Mouse (Mus musculus) limb, embryonic 11.5 days (tissue): Measurements from ENCODE around the gene Ms4a4a. TPM values are rescaled to one million over a fixed set of nuclear protein-coding genes. Genes with fewer than 3 reads are reported as not detected.

ENCODE experiments used
- ATAC-seq: fragments of 200-750 bp; cut with Nextera tagmentation; 2 replicates; pipeline ENCODE4 v1.8.0; 2017; ENCODE audit warnings: low read depth; ENCODE audit not compliant: insufficient number of reproducible peaks, low FRiP score, low TSS enrichment
- DNase-seq: peaks from one replicate; pipeline ENCODE4 v3.0.0-alpha.2; 2015; ENCODE audit warnings: low spot score
- H3K27ac ChIP-seq: fragments of 300-500 bp; sonication (generic); replicated peaks from 2 replicates; pipeline ENCODE4 v1.5.1; 2014; ENCODE audit warnings: low read depth, mild to moderate bottlenecking, low read length
- H3K27me3 ChIP-seq: fragments of 300-500 bp; sonication (generic); 2 replicates; pipeline ENCODE4 v1.6.1; 2014; ENCODE audit warnings: mild to moderate bottlenecking, low read length, mixed read lengths; ENCODE audit not compliant: control insufficient read depth, insufficient read depth
- H3K36me3 ChIP-seq: fragments of 300-500 bp; sonication (generic); 2 replicates; pipeline ENCODE4 v1.6.1; 2014; ENCODE audit warnings: mild to moderate bottlenecking, low read length, moderate library complexity, mixed read lengths; ENCODE audit not compliant: control insufficient read depth, insufficient read depth
- H3K4me1 ChIP-seq: fragments of 300-500 bp; sonication (generic); 2 replicates; pipeline ENCODE4 v1.6.1; 2014; ENCODE audit warnings: low read length, mixed read lengths; ENCODE audit not compliant: control insufficient read depth, insufficient read depth
- H3K4me2 ChIP-seq: fragments of 300-500 bp; sonication (generic); 2 replicates; pipeline ENCODE4 v1.6.1; 2014; ENCODE audit warnings: low read depth, mild to moderate bottlenecking, moderate library complexity; ENCODE audit not compliant: severe bottlenecking
- H3K4me3 ChIP-seq: fragments of 300-500 bp; sonication (generic); 2 replicates; pipeline ENCODE4 v1.5.1; 2014; ENCODE audit warnings: low read depth, low read length
- H3K9ac ChIP-seq: fragments of 300-500 bp; sonication (generic); 2 replicates; pipeline ENCODE4 v1.6.1; 2014; ENCODE audit warnings: mild to moderate bottlenecking, low read length
- H3K9me3 ChIP-seq: fragments of 300-500 bp; sonication (generic); 2 replicates; pipeline ENCODE4 v1.6.1; 2016; ENCODE audit warnings: low read length; ENCODE audit not compliant: control insufficient read depth
- WGBS: fragments of 180-500 bp; shearing (Covaris S2); extraction: QIAGEN DNeasy Blood & Tissue Kit; methylation state at CpG from one replicate; pipeline ENCODE4 v1.1.7; 2014; 5-methylcytosine and 5-hydroxymethylcytosine counted together
- polyA plus RNA-seq: library from polyadenylated mRNA; unstranded; fragments of >200 nt; fragmentation: Nextera tagmentation; extraction: Ambion mirVana; gene quantifications from 2 replicates; pipeline ENCODE4 v1.2.1, GENCODE M21; 2014

Gene Ms4a4a
- polyA plus RNA-seq, 1 experiment from 2014 or later: 0.91 TPM

DNA sequence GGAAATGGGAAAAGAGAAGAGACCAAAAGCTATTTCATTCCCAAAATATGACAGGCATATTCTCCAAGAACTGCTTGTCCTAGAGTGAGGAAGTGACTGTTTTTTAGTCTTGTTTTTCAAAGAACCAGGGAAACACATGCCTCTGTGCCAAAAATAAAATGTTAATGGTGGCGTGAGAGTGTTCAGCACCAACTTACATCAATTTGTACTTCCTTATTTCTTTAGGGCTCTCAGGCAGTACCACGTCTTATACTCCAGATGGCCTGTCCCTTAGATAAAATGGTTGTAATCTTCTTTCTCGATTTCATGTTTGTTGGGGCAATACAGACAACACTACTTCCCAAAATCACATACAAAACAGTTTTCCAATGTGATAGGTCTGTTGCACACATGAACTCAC, 7.0 kb upstream of the Ms4a4a start:
- Histone ChIP-seq H3K4me1 (no peaks in the 10 kb centered on the region), H3K36me3 (no peaks in the 10 kb centered on the region), H3K27ac (no peak overlapping the region), H3K4me2 (no peak overlapping the region), H3K9ac (no peak overlapping the region), H3K27me3 (no peaks in the 10 kb centered on the region), H3K9me3 (no peaks in the 10 kb centered on the region), H3K4me3 (no peak overlapping the region)
- ATAC-seq: no peak
- 78% methylated on average over 3 of the region's 3 CpGs for WGBS
- DNase-seq: no peak

DNA sequence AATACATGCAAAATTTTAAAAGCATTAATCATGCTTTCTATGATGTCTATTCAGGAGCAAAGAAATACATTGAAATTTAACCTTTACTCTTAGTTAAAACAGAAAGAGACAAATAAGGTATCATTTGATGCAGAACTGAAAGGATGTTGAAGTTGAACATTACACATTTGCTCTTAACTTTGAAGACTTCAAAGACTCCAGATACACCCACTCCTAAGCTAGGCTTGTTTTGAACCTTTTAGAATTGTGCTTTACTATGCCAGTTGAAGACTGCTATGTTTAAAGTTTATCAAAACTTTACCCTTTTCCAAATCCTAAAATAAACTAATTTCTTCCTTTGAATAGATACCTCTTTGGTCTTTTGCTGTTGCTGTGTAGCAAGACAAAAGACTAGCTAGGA, 4.1 kb upstream of the Ms4a4a start:
- H3K27ac ChIP-seq: no peak overlapping the region
- H3K4me3 ChIP-seq: no peak overlapping the region
- H3K4me2 ChIP-seq: no peak overlapping the region
- H3K27me3 ChIP-seq: no peaks in the 10 kb centered on the region
- no peaks in the 10 kb centered on the region for H3K4me1 ChIP-seq
- no peak overlapping the region for H3K9ac ChIP-seq
- DNase-seq (no peak), ATAC-seq (no peak)
- no peaks in the 10 kb centered on the region for H3K9me3 ChIP-seq
- no peaks in the 10 kb centered on the region for H3K36me3 ChIP-seq

DNA sequence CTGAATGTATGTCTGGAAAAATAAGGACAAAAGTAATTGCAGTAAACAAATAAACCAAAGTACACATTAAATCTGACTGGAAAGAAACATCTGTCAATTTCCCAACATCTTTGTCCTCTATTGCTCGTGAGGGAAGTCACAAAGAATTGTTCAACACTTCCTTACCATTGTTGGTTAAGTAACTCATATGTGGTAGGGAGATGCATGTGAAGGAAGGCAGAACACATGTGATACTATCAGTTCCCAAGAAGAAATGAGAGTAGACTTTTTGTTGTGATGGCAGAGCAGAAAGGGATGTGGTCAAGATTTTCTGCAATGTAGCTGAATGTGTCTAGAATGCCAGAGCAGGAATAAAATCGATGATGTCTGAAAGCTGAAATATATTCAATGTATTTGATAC, 1.1 kb downstream of the Ms4a4a start:
- no peaks in the 10 kb centered on the region for H3K36me3 ChIP-seq
- DNase-seq (no peak), ATAC-seq (no peak)
- WGBS: 84% methylated on average over 2 of the region's 2 CpGs
- no peak overlapping the region for H3K4me3 ChIP-seq
- no peak overlapping the region for H3K9ac ChIP-seq
- no peaks in the 10 kb centered on the region for H3K4me1 ChIP-seq
- no peak overlapping the region for H3K27ac ChIP-seq
- H3K9me3 ChIP-seq: no peaks in the 10 kb centered on the region
- H3K4me2 ChIP-seq: no peak overlapping the region
- H3K27me3 ChIP-seq: no peaks in the 10 kb centered on the region

DNA sequence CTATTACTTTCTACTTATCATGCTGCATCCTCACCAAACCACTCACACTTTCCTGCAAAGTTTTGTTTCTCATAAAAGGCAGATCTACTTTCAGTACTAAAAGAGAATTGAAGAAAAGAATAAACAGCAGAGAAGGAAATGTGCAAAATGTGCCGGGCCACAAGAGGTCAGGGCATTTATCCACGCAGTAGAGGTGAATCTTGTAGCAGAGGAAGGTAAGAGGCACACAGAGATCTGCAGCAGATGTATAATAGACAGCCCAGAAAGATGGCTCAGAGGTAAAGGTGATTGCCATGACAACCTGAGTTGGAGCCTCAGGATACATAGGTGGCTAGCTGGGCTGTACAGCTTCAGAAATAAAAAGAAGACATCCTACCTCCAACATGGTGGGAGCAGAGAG, 11.8 kb downstream of the Ms4a4a start:
- no peaks in the 10 kb centered on the region for H3K9me3 ChIP-seq
- 89% methylated on average over 2 of the region's 2 CpGs for WGBS

DNA sequence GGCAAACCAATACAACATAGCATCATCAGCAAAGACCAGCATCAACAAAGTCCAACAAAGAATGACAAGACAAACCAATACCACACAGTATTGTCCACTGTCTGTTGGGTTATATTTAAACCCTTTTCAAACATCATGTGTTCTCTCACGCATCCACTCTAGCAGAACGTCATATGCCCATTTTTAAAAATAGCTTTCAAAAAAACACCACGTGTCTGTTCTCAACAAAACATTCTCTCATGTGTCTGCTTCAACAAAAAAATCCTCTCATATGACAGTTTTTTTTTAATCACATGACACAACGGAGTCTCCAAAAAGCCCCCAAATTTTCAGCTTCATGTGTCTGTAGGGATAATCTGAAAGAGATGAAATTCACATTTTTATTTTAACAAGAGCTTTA, 12.4 kb downstream of the Ms4a4a start:
- Histone ChIP-seq H3K4me1 (no peaks in the 10 kb centered on the region), H3K27ac (no peak overlapping the region), H3K36me3 (no peaks in the 10 kb centered on the region), H3K4me2 (no peak overlapping the region), H3K27me3 (no peaks in the 10 kb centered on the region), H3K9me3 (no peaks in the 10 kb centered on the region), H3K4me3 (no peak overlapping the region), H3K9ac (no peak overlapping the region)
- no peak for DNase-seq
- 85% methylated on average over 4 of the region's 4 CpGs for WGBS
- ATAC-seq: no peak

More for the DNA sequence above, 11.8 kb downstream of the Ms4a4a start:
- H3K4me1 ChIP-seq: no peaks in the 10 kb centered on the region
- no peak overlapping the region for H3K9ac ChIP-seq
- no peak overlapping the region for H3K4me2 ChIP-seq
- H3K27me3 ChIP-seq: no peaks in the 10 kb centered on the region
- DNase-seq (no peak), ATAC-seq (no peak)
- H3K4me3 ChIP-seq: no peak overlapping the region
- H3K36me3 ChIP-seq: no peaks in the 10 kb centered on the region
- H3K27ac ChIP-seq: no peak overlapping the region

DNA sequence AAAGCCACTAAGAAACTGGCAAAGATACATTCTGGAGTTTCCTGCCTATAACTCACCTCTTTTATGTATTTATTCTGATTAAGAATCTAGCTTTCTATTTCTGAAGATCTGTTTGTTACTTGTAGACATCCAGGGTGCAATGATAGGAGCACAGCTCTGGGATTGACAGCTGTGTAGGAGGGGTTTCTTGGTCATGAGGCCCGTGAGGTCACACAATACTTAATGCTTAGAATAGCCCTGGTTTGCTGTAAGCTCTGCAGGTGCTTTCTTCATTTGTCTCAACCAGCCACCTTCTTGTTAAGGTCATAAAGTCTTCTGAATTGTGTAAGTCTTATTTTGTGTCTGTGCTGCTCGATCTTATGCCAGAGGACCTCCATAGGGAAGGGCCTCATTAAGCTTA, 13.6 kb downstream of the Ms4a4a start:
- no peaks in the 10 kb centered on the region for H3K27me3 ChIP-seq
- DNase-seq (no peak), ATAC-seq (no peak)
- H3K36me3 ChIP-seq: no peaks in the 10 kb centered on the region
- H3K4me1 ChIP-seq: no peaks in the 10 kb centered on the region
- no peak overlapping the region for H3K9ac ChIP-seq
- H3K27ac ChIP-seq: no peak overlapping the region
- H3K4me3 ChIP-seq: no peak overlapping the region
- WGBS: 88% methylated on average over 2 of the region's 2 CpGs
- no peak overlapping the region for H3K4me2 ChIP-seq
- H3K9me3 ChIP-seq: no peaks in the 10 kb centered on the region

DNA sequence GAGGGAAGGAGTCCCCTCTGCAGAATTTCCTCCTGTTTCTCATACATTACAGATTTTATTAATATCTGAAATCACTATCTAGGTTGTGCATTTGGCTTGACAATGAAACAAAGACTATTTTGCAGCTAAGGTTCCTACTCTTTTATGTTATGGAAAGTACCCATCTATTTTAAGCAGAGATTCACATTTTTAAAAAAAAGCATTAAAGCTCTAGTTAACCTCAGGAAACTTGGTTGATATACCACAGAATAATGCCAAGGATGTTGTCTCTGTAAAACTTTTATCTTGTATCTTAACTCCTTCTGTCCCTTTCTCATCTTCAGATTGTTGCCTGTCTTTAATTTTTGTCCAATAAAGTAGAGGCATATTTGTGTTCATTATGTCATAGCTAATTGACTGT, 20.4 kb downstream of the Ms4a4a start:
- no peaks in the 10 kb centered on the region for H3K9me3 ChIP-seq
- no peak overlapping the region for H3K4me2 ChIP-seq
- H3K9ac ChIP-seq: no peak overlapping the region
- H3K4me1 ChIP-seq: no peaks in the 10 kb centered on the region
- no peak overlapping the region for H3K4me3 ChIP-seq
- H3K27ac ChIP-seq: no peak overlapping the region
- H3K36me3 ChIP-seq: no peaks in the 10 kb centered on the region
- no peak for ATAC-seq
- DNase-seq: no peak
- H3K27me3 ChIP-seq: no peaks in the 10 kb centered on the region

DNA sequence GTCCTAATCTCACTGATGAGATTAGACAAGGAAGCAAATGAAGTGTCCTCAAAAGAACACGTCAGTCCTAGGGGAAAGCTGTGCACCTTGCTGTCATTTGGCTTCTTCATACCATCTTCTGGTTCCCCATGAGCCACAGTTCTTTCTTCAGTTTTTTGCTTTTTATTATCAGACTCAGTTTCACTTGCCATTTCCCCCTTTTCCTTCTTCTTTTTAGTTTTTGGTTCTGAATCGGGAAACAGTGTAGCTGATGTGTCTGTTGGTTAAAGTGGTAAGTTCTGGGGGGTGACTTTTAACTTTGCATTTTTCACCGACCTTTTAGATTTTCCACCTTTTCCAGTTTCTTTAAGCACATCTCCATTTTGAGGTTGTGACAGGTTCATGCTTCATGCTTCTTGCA, 29.2 kb downstream of the Ms4a4a start, which contains the start of gene Ms4a4c:
Ms4a4c (plus strand) TSS at position 244 of the 400 bp plus-strand sequence.
- no peak within 1 kb of the TSS for H3K4me2 ChIP-seq
- no peaks in the 10 kb centered on the region for H3K27me3 ChIP-seq
- no peak within 1 kb of the TSS for H3K4me3 ChIP-seq
- no peak within 1 kb of the TSS for H3K27ac ChIP-seq
- no peaks in the 10 kb centered on the region for H3K4me1 ChIP-seq
- DNase-seq (no peak), ATAC-seq (no peak)
- H3K9ac ChIP-seq: no peak within 1 kb of the TSS
- 85% methylated on average over 3 of the region's 3 CpGs for WGBS
- no peaks in the 10 kb centered on the region for H3K9me3 ChIP-seq
- H3K36me3 ChIP-seq: no peaks in the 10 kb centered on the region

DNA sequence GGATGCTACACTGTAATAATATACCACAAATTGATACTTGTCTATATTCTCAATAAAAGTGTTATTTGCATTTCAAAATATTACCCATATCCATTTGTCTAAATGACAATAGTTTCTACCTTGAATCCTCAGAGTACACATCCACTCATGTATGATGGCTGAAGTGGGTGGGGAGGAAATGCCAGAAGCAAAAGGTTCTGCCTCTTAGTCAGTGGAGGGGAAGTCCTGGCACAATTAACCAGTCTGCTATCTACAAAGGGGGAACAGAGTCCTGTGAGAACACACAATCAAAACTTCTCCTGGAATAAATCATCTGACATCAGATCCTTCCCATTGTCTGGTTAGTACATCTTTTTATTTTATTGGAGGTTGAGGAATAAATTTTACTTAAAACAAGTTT, 32.1 kb downstream of the Ms4a4a start:
- Histone ChIP-seq H3K27ac (no peak overlapping the region), H3K36me3 (no peaks in the 10 kb centered on the region), H3K4me1 (no peaks in the 10 kb centered on the region), H3K9me3 (no peaks in the 10 kb centered on the region), H3K4me2 (no peak overlapping the region), H3K27me3 (no peaks in the 10 kb centered on the region), H3K4me3 (no peak overlapping the region), H3K9ac (no peak overlapping the region)
- ATAC-seq (no peak), DNase-seq (no peak)
